Mouse (Mus musculus): ENCODE results near the gene Ugt1a7c.

DNA sequence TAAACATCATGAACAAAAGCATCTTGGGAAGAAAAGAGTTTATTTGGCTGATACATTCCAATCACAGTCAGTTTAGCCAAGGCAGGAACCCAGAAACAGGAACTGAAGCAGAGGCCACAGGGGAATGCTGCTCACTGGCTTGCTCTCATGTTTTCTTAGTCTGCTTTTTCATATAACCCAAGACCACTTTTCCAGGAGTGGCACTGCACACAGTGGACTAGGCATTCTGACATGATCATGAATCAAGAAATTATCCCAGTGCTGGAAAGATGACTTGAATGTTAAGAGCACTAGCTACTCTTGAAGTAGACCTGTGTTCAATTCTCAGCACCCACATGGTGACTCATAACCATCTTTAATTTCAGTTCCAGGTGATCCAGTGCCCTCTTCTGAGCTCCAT lies 130.9 kb downstream of the Ugt1a7c start:
- no peak for TF ChIP-seq CTCF (IDR thresholded peaks at IDR 0.05; ENCODE audit: borderline replicate concordance, control insufficient read depth, extremely low read depth, insufficient read depth, low read length, poor library complexity)
- TF ChIP-seq POLR2A (IDR thresholded peaks at IDR 0.05; ENCODE audit: control insufficient read depth, extremely low read depth, insufficient read depth, low read length, poor library complexity): no peak

All from thymus, adult 2 months (tissue).